Mouse (Mus musculus): ENCODE measurements at regions not wholly inside any gene's neighbourhood (a gene's known extent, or its start where the extent isn't known, plus 50 kb on each side); places are given as distances from the start of the nearest gene placed in this dataset.

DNA sequence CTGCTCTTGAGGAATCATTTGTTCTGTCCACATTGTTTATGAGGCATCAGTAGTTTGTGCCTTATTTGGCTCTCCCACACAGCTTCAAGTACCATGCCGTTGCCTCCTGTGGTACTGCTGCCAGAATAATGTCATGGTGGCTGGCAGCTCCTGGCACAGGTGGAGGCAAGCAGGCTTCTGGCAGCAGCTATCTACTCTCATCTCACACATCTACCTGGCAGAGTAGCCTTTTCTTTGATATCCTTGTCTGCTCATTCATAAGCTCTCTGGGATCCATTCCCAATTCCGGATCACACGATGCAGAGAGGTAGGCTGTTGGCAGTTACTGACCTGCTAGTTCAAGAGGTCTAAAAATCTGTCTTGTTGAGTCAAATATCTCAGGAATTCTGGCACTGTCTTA, 373.6 kb upstream of the Depdc1a start:
- in situ Hi-C loops (cut with MboI; ENCODE audit: unreplicated experiment in 2 of 2), result no loop called here

DNA sequence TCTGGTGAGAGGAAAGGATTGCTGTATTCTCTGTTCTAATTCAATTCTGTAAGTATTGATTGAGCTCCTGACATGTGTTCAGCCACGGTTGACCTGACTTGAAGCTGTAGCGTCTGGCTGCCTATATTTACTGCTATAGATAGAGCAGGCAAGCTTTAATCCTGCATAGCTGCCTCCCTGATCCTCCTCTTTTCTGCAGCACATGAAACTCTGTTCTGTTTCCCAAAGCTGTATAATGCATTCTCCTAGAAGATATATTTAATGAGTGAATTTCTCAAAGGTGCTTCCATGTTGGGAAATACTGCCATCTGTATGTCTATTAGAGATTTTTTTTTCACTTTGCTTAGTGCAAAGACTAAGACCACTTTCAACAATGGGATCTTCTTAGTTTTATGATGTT, 351.4 kb upstream of the Depdc1a start:
- in situ Hi-C loops (cut with MboI; ENCODE audit: unreplicated experiment in 2 of 2), result no loop called here

- in situ Hi-C loops (cut with MboI; ENCODE audit: unreplicated experiment in 2 of 2), result loop anchor here in 1 of 2 experiments (10.0 kb wide), 1 partner anchor 363 kb away; no protein-coding TSS in a partner anchor
These were observed 313.7 kb upstream of the Depdc1a start for GRCm38 (mm10) chr3:159181504-159181903.

DNA sequence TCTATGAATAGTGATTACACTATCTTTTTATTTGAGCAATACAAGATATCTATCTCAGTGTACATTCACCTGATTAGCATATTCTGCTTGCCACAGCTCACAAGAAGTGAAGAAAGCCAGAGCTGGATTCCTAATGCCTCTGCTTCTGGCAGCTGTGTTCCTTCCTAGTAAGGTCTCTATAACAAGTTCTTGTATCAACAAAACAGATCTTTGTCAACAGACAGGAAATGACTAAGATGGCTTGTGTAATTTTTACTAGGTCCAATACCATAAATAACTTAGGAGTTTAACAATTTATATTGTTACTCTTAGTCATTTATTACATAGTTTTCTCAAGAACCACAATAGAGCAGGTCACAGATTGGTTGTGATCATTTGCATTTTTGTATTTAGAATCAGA, 302.0 kb upstream of the Depdc1a start:
- in situ Hi-C loops (cut with MboI; ENCODE audit: unreplicated experiment in 2 of 2), result no loop called here

Measured in v-Abl transformed pro-B cells (cell line).